Mouse (Mus musculus) liver, postnatal 0 days (tissue): ENCODE data around the gene Stt3b. TPM values are rescaled to one million over a fixed set of nuclear protein-coding genes. Genes with fewer than 3 reads are reported as not detected.
A peak's percentile ranks its signal among the peaks of the same experiment; 100 is the strongest.

Experiments
- ATAC-seq: fragments of 200-750 bp; cut with Nextera tagmentation; 2 replicates; pipeline ENCODE4 v1.8.0; 2017; ENCODE audit warnings: mild to moderate bottlenecking, moderate library complexity
- DNase-seq: peaks from one replicate; pipeline ENCODE4 v3.0.0-alpha.2; 2016
- H3K27ac ChIP-seq: fragments of 300-500 bp; sonication (generic); 2 replicates; pipeline ENCODE4 v1.5.1; 2014; ENCODE audit warnings: antibody characterized with exemption, moderate library complexity, mild to moderate bottlenecking, low read depth
- H3K27me3 ChIP-seq: fragments of 300-500 bp; sonication (generic); 2 replicates; pipeline ENCODE4 v1.6.1; 2014; ENCODE audit warnings: low read length, control low read depth, mixed read lengths; ENCODE audit not compliant: insufficient read depth
- H3K36me3 ChIP-seq: fragments of 300-500 bp; sonication (generic); replicated peaks from 2 replicates; pipeline ENCODE4 v1.6.1; 2014; ENCODE audit warnings: mild to moderate bottlenecking, control low read depth, low read length, moderate library complexity, mixed read lengths; ENCODE audit not compliant: insufficient read depth
- H3K4me1 ChIP-seq: fragments of 300-500 bp; sonication (generic); 2 replicates; pipeline ENCODE4 v1.6.1; 2014; ENCODE audit warnings: antibody characterized with exemption, mild to moderate bottlenecking, control low read depth; ENCODE audit not compliant: insufficient read depth
- H3K4me2 ChIP-seq: fragments of 300-500 bp; sonication (generic); 2 replicates; pipeline ENCODE4 v1.6.1; 2014; ENCODE audit warnings: low read depth, mild to moderate bottlenecking, low read length, moderate library complexity, mixed read lengths
- H3K4me3 ChIP-seq: fragments of 300-500 bp; sonication (generic); 2 replicates; pipeline ENCODE4 v1.5.1; 2014; ENCODE audit warnings: low read depth, low read length
- H3K9ac ChIP-seq: fragments of 300-500 bp; sonication (generic); replicated peaks from 2 replicates; pipeline ENCODE4 v1.6.1; 2014; ENCODE audit warnings: mild to moderate bottlenecking, moderate library complexity
- H3K9me3 ChIP-seq: fragments of 300-500 bp; sonication (generic); 2 replicates; pipeline ENCODE4 v1.6.1; 2016; ENCODE audit warnings: mild to moderate bottlenecking, control low read depth, low read length, mixed read lengths
- CTCF ChIP-seq: sonication (generic); IDR thresholded peaks from 2 replicates; pipeline ENCODE4 v1.5.1; 2016; ENCODE audit warnings: antibody characterized with exemption, low read depth
- EP300 ChIP-seq: IDR thresholded peaks from 2 replicates; pipeline ENCODE4 v1.6.1; 2016; ENCODE audit warnings: antibody characterized with exemption, low read depth, mild to moderate bottlenecking
- WGBS: fragments of 180-500 bp; shearing (Covaris S2); extraction: QIAGEN DNeasy Blood & Tissue Kit; methylation state at CpG from one replicate; pipeline ENCODE4 v1.1.7; 2014; ENCODE audit not compliant: insufficient replicate concordance; 5-methylcytosine and 5-hydroxymethylcytosine counted together
- polyA plus RNA-seq: library from polyadenylated mRNA; unstranded; fragments of >200 nt; fragmentation: Nextera tagmentation; extraction: Ambion mirVana; gene quantifications from 2 replicates; pipeline ENCODE4 v1.2.1, GENCODE M21; 2015

The Stt3b gene
- polyA plus RNA-seq, 1 experiment from 2014 or later, result 43.8 TPM

DNA sequence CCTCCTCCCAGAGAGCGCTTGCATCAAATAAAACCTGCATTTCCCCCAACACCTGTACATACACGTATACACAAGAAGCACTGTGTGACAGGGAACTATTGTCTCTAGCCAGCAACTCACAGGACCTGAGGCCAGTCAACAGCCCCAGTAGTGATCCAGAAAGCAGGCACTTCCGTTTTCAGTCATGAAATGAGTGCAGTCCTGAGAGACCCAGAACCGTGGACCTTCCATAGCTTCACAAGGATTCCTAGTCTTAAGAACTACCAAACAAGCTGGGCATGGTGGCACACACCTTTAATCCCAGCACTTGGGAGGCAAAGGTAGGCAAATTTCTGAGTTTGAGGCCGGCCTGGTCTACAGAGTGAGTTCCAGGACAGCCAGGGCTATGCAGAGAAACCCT lies 3.6 kb upstream of the Stt3b start:
- Histone ChIP-seq H3K27ac (no peak overlapping the region), H3K9me3 (no peaks in the 10 kb centered on the region), H3K9ac (no peak overlapping the region), H3K36me3 (no peaks in the 10 kb centered on the region), H3K4me1 (peaks cover 7% of the 10 kb centered on the region; the same call in 1 of the 2 replicates), H3K4me2 (0 out of 2 replicates have a peak overlapping the region, but pooled peaks have one; percentile 59), H3K4me3 (no peak overlapping the region), H3K27me3 (no peaks in the 10 kb centered on the region)
- ATAC-seq (no peak), DNase-seq (no peak)
- TF ChIP-seq EP300 (no peak), CTCF (no peak)
- 66% methylated on average over 5 of the region's 5 CpGs for WGBS

DNA sequence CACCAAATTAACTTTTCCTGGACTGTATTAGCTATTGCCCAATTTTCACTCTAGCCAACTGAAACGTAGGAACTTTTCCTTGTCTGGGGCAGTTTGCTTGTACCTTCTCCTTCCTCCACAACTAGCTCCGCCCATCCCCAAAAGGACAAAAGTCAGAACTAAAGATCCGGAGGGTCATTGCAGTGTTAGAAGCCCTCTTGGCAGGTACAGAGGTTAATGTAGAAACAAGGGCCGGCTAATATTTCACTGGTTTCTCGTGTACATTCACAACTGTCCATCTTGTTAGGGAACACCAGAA lies 951 bp upstream of the Stt3b start:
- Histone ChIP-seq H3K4me3 (peak overlapping the region; percentile 97), H3K9me3 (no peaks in the 10 kb centered on the region), H3K27me3 (no peaks in the 10 kb centered on the region), H3K4me2 (peak overlapping the region; percentile 71), H3K9ac (peak overlapping the region; percentile 73), H3K36me3 (no peaks in the 10 kb centered on the region), H3K27ac (peak overlapping the region; percentile 85), H3K4me1 (peaks cover 23% of the 10 kb centered on the region)
- TF ChIP-seq CTCF (no peak), EP300 (no peak)
- WGBS, result 4% methylated on average over 5 of the region's 5 CpGs
- DNase-seq (peak; percentile 45), ATAC-seq (no peak)

DNA sequence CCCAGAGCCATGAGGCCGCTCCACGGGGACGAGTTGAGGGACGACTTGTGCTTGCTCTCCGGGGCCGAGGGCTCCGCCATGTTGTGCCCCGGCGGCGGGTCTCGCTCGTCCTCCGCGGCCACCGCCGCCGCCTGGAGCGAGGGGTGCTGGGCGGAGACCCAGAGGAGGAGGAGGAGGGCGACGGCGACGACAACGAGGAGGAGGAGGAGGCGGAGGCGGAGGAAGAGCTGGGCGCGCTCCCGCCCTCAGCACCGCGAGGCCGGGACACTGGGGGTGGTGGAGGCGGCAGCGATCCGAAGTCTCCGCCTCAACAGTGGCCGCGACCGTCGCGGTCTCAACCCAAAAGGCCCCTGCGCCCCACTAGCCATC lies 260 bp downstream of the Stt3b start:
- peak; percentile 87 for DNase-seq
- no peak for TF ChIP-seq CTCF
- TF ChIP-seq EP300, result no peak
- Histone ChIP-seq H3K27me3 (no peaks in the 10 kb centered on the region), H3K9ac (peak overlapping the region; percentile 99), H3K36me3 (no peaks in the 10 kb centered on the region), H3K4me2 (peak overlapping the region; percentile 63), H3K9me3 (no peaks in the 10 kb centered on the region), H3K27ac (peak overlapping the region; percentile 85), H3K4me1 (peaks cover 28% of the 10 kb centered on the region), H3K4me3 (peak overlapping the region; percentile 97)
- 0% methylated on average over 18 of the region's 42 CpGs for WGBS
- ATAC-seq, result peak; percentile 67

DNA sequence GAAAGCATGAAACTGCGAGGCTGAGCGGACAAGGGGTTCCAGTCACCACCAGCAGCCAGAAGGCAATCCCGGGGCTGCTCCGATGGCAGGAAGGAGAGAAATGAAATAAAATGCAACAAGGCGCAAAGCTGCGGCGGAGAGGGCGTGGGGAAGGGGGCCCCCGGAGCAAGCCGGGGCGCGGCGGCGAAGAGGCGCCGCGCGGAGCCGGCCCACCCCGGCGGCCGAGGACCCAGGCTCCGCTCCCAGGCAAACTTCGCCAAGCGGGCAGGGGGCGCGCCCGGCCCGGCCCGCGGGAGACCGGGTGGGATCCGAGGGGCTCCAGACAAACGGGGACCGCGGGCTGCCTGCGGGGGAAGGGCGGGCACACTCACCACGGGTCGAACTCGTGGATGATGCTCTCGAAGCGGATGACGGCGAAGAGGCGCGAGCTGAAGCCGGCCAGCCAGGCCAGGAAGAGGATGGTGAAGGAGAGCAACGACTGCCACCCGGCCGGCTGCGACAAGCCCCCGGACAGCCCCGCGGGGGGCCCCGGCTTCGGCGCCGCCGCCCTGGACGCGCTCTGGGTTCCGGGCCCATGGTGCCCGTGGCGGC lies 745 bp downstream of the Stt3b start:
- peaks cover 30% of the 10 kb centered on the region for H3K4me1 ChIP-seq
- under 1% methylated on average over 59 of the region's 65 CpGs for WGBS
- TF ChIP-seq CTCF (no peak), EP300 (no peak)

DNA sequence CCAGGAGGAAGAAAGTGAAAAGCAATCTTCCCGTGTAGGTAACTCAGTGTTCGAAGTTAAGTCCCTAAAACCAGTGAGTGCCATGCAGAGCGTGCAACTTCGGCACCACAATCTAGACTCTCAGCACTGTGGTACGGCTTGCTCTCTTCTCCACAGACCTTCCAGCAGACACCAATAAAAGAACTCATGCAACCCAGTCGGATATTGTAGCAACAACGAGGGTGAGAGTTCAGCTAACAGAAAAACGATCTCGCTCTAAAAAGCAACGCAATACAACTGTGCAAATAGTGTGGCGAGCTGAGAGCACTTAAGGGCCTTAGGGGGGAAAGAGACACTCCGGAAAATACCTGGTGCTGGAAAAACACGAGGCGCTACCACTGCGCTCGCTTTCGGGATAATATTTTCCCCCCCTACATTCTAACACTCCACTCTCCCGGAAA lies 1.3 kb downstream of the Stt3b start:
- H3K27ac ChIP-seq, result peak overlapping the region; percentile 85
- H3K9me3 ChIP-seq, result no peaks in the 10 kb centered on the region
- H3K4me3 ChIP-seq, result peak overlapping the region; percentile 97
- no peaks in the 10 kb centered on the region for H3K36me3 ChIP-seq
- peak overlapping the region; percentile 99 for H3K9ac ChIP-seq
- WGBS, result 0% methylated on average over 18 of the region's 18 CpGs
- H3K4me1 ChIP-seq, result peaks cover 30% of the 10 kb centered on the region
- peak; percentile 0; the same call in 1 of the 2 replicates for ATAC-seq
- TF ChIP-seq EP300, result no peak
- no peak for TF ChIP-seq CTCF
- peak; percentile 41 for DNase-seq
- H3K4me2 ChIP-seq, result peak overlapping the region; percentile 63
- H3K27me3 ChIP-seq, result no peaks in the 10 kb centered on the region

More for the DNA sequence above, 745 bp downstream of the Stt3b start:
- ATAC-seq, result no peak
- Histone ChIP-seq H3K4me3 (peak overlapping the region; percentile 97), H3K27me3 (no peaks in the 10 kb centered on the region), H3K4me2 (peak overlapping the region; percentile 63), H3K36me3 (no peaks in the 10 kb centered on the region), H3K27ac (peak overlapping the region; percentile 85), H3K9ac (peak overlapping the region; percentile 99), H3K9me3 (no peaks in the 10 kb centered on the region)
- peak; percentile 43 for DNase-seq

DNA sequence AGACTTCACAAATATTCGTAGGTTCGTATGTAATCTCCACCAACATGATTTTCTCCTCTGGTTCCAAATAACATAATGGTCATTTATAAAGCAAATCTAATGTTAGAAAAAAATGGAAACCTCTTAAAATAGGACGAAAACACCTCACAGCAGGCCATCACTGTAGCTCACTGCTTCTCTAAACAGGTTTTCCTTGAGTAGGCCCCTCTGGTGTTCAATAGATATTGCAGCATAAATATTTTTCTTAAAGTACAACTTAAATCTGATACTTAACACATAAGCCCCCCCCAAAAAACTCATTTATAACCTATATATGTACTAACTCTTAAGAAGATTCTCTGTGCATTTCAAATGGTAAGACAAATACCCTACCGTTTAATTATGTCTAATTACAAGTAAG lies 1.8 kb downstream of the Stt3b start:
- peak overlapping the region; percentile 97 for H3K4me3 ChIP-seq
- H3K27me3 ChIP-seq, result no peaks in the 10 kb centered on the region
- H3K36me3 ChIP-seq, result no peaks in the 10 kb centered on the region
- no peak for DNase-seq
- no peaks in the 10 kb centered on the region for H3K9me3 ChIP-seq
- H3K27ac ChIP-seq, result peak overlapping the region; percentile 85
- TF ChIP-seq CTCF, result no peak
- TF ChIP-seq EP300, result no peak
- WGBS, result 7% methylated on average over 4 of the region's 4 CpGs
- peak overlapping the region; percentile 63 for H3K4me2 ChIP-seq
- no peak for ATAC-seq
- peaks cover 31% of the 10 kb centered on the region for H3K4me1 ChIP-seq
- peak overlapping the region; percentile 99 for H3K9ac ChIP-seq
